Mouse (Mus musculus) kidney, postnatal 14 days (tissue): Measurements from ENCODE around the gene N4bp1.

Experiments
- DNase-seq: peaks from one replicate; pipeline ENCODE4 v3.0.0; 2022; ENCODE audit warnings: mixed read lengths

N4bp1 gene

GRCm38 (mm10) chr8:86820186-86820755 is 64.8 kb downstream of the N4bp1 start:
- no peak for DNase-seq

- no peak for DNase-seq
These were observed 65.6 kb downstream of the N4bp1 start for GRCm38 (mm10) chr8:86819426-86819825.

- DNase-seq: no peak
These were observed 75.8 kb downstream of the N4bp1 start for GRCm38 (mm10) chr8:86808990-86809960.

GRCm38 (mm10) chr8:86808239-86808638 is 76.8 kb downstream of the N4bp1 start:
- peak; percentile 33 for DNase-seq

GRCm38 (mm10) chr8:86801988-86802387 is 83.1 kb downstream of the N4bp1 start:
- peak; percentile 23 for DNase-seq

GRCm38 (mm10) chr8:86800966-86801365 is 84.1 kb downstream of the N4bp1 start:
- peak; percentile 15 for DNase-seq

GRCm38 (mm10) chr8:86798141-86798540 is 86.9 kb downstream of the N4bp1 start:
- DNase-seq: no peak

- DNase-seq: no peak
These were observed 87.4 kb downstream of the N4bp1 start for GRCm38 (mm10) chr8:86797705-86798104.

GRCm38 (mm10) chr8:86794716-86795115 is 90.3 kb downstream of the N4bp1 start:
- DNase-seq: no peak

GRCm38 (mm10) chr8:86791542-86791941 is 93.5 kb downstream of the N4bp1 start:
- DNase-seq: peak; percentile 31

GRCm38 (mm10) chr8:86789576-86789975 is 95.5 kb downstream of the N4bp1 start:
- no peak for DNase-seq

- peak; percentile 71 for DNase-seq
These were observed 97.1 kb downstream of the N4bp1 start for GRCm38 (mm10) chr8:86787891-86788420.

- DNase-seq: peak; percentile 41
These were observed 98.6 kb downstream of the N4bp1 start for GRCm38 (mm10) chr8:86786498-86786897.

- DNase-seq: no peak
These were observed 104.0 kb downstream of the N4bp1 start for GRCm38 (mm10) chr8:86781094-86781493.

GRCm38 (mm10) chr8:86779207-86779606 is 105.9 kb downstream of the N4bp1 start:
- no peak for DNase-seq

- peak; percentile 39 for DNase-seq
These were observed 114.9 kb downstream of the N4bp1 start for GRCm38 (mm10) chr8:86769945-86770715.

GRCm38 (mm10) chr8:86768499-86768898 is 116.6 kb downstream of the N4bp1 start:
- peak; percentile 26 for DNase-seq

GRCm38 (mm10) chr8:86766548-86767211 is 118.4 kb downstream of the N4bp1 start:
- DNase-seq: no peak

GRCm38 (mm10) chr8:86765669-86766068 is 119.4 kb downstream of the N4bp1 start:
- DNase-seq: no peak

- no peak for DNase-seq
These were observed 119.9 kb downstream of the N4bp1 start for GRCm38 (mm10) chr8:86765155-86765554.

GRCm38 (mm10) chr8:86762806-86763205 is 122.3 kb downstream of the N4bp1 start:
- DNase-seq: no peak

- DNase-seq: no peak
These were observed 124.3 kb downstream of the N4bp1 start for GRCm38 (mm10) chr8:86760746-86761145.
